Mouse (Mus musculus) monocyte, adult 2 months (primary cell): ENCODE results near the gene Ceacam9.
A peak's percentile ranks its signal among the peaks of the same experiment; 100 is the strongest.
"Not testable (repeated sequence)": the region's sequence is repeated elsewhere in the genome, so short reads cannot be mapped to it uniquely, and the experiment has no call there.

Source experiments
- DNase-seq, 2 experiments: peaks; one replicate each; pipeline ENCODE4 v3.0.0; 2022; ENCODE audit warnings: low spot score in 2 of 2, low read depth in 1 of 2

Ceacam9 gene

GRCm38 (mm10) chr7:16721629-16722028 is at the start of gene Ceacam9:
Gene Ceacam9 (plus strand): TSS chr7:16721929.
- DNase-seq: no peak

GRCm38 (mm10) chr7:16673823-16674222 is 47.9 kb upstream of the Ceacam9 start:
- DNase-seq: no peak

GRCm38 (mm10) chr7:16674699-16675098 is 47.0 kb upstream of the Ceacam9 start:
- DNase-seq: not testable (repeated sequence)

GRCm38 (mm10) chr7:16675605-16676004 is 46.1 kb upstream of the Ceacam9 start, which contains the start of gene Ceacam15:
Gene Ceacam15 (minus strand): TSS chr7:16675705.
- DNase-seq: no peak

- DNase-seq: not testable (repeated sequence)
These were observed 41.5 kb upstream of the Ceacam9 start for GRCm38 (mm10) chr7:16680194-16680593.

GRCm38 (mm10) chr7:16689196-16689595 is 32.5 kb upstream of the Ceacam9 start:
- DNase-seq: no peak

GRCm38 (mm10) chr7:16695025-16695424 is 26.7 kb upstream of the Ceacam9 start:
- DNase-seq: no peak

- no peak for DNase-seq
These were observed 22.7 kb upstream of the Ceacam9 start for GRCm38 (mm10) chr7:16699042-16699441.

- no peak for DNase-seq
These were observed 21.1 kb upstream of the Ceacam9 start for GRCm38 (mm10) chr7:16700583-16700982.

GRCm38 (mm10) chr7:16706385-16706784 is 15.3 kb upstream of the Ceacam9 start:
- no peak for DNase-seq

GRCm38 (mm10) chr7:16708244-16708643 is 13.5 kb upstream of the Ceacam9 start:
- DNase-seq: no peak

GRCm38 (mm10) chr7:16710604-16711003 is 11.1 kb upstream of the Ceacam9 start:
- DNase-seq: no peak

GRCm38 (mm10) chr7:16712633-16713415 is 8.9 kb upstream of the Ceacam9 start:
- DNase-seq: no peak

- not testable (repeated sequence) for DNase-seq
These were observed 5.1 kb upstream of the Ceacam9 start for GRCm38 (mm10) chr7:16716456-16717152.

- not testable (repeated sequence) for DNase-seq
These were observed 761 bp downstream of the Ceacam9 start for GRCm38 (mm10) chr7:16722490-16722889.

GRCm38 (mm10) chr7:16728596-16729348 is 7.0 kb downstream of the Ceacam9 start:
- DNase-seq: peak in 1 of 2 experiments; percentile 21

- DNase-seq: not testable (repeated sequence)
These were observed 7.8 kb downstream of the Ceacam9 start for GRCm38 (mm10) chr7:16729563-16729962.

GRCm38 (mm10) chr7:16730791-16731190 is 9.1 kb downstream of the Ceacam9 start:
- no peak for DNase-seq

- DNase-seq: no peak
These were observed 10.2 kb downstream of the Ceacam9 start for GRCm38 (mm10) chr7:16731893-16732422.

- DNase-seq: no peak
These were observed 15.9 kb downstream of the Ceacam9 start for GRCm38 (mm10) chr7:16737606-16738072.

- peak; percentile 85 to 89 for DNase-seq
These were observed 16.5 kb downstream of the Ceacam9 start, which contains the start of gene Ap2s1 for GRCm38 (mm10) chr7:16738073-16738696. Gene Ap2s1 (plus strand): TSS chr7:16738410.
